23 mouse cellular contexts compared by ENCODE assay signal in the genomic region with DNA sequence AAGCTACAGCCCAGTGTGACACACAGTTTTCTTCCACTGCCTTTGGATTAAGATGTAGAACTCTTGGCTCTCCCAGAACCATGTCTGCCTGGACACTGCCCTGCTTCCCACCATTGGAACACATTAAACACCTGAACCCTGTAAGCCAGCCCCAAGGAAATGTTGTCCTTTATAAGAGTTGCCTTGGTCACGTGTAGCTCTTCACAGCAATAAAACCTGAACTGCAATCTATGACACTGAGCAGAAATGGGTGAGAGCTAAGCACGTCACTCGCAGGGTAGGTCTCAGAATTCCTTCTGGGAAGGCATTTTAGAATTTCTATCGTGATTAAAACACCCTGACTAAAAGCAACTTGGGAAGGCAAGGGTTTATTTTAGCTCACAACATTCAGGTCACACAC.
"Had no signal": no experiment of that assay in that cellular context is flagged by ENCODE, and none has a peak within 500 bp of the region (broad histone marks: within the 10 kb centered on the region; RNA-seq: fewer than 3 reads in every experiment).

No protein-coding gene starts in this region.

- H3K27me3 ChIP-seq: limb, embryonic 12.5 days; limb, embryonic 13.5 days; limb, embryonic 15.5 days; liver, embryonic 12.5 days; liver, embryonic 13.5 days; liver, embryonic 15.5 days; lung, embryonic 15.5 days; midbrain, embryonic 12.5 days; midbrain, embryonic 13.5 days; midbrain, embryonic 15.5 days; neural tube, embryonic 12.5 days had no signal

- H3K4me2 ChIP-seq: limb, embryonic 12.5 days; limb, embryonic 13.5 days; limb, embryonic 15.5 days; liver, embryonic 11.5 days; liver, embryonic 12.5 days; liver, embryonic 13.5 days; liver, embryonic 15.5 days; lung, embryonic 14.5 days; lung, embryonic 15.5 days; midbrain, embryonic 11.5 days; midbrain, embryonic 12.5 days; midbrain, embryonic 13.5 days; midbrain, embryonic 15.5 days; neural tube, embryonic 12.5 days had no signal

- H3K36me3 ChIP-seq: limb, embryonic 10.5 days; limb, embryonic 12.5 days; limb, embryonic 13.5 days; limb, embryonic 15.5 days; liver, embryonic 12.5 days; liver, embryonic 13.5 days; liver, embryonic 15.5 days; lung, embryonic 15.5 days; midbrain, embryonic 10.5 days; midbrain, embryonic 12.5 days; midbrain, embryonic 13.5 days; midbrain, embryonic 15.5 days; neural tube, embryonic 12.5 days had no signal

- H3K4me1 ChIP-seq: liver, embryonic 12.5 days; liver, embryonic 13.5 days; liver, embryonic 15.5 days; megakaryocyte, embryonic 14.5 days; midbrain, embryonic 10.5 days had no signal

- H3K27ac ChIP-seq: limb, embryonic 10.5 days; limb, embryonic 12.5 days; limb, embryonic 13.5 days; limb, embryonic 15.5 days; liver, embryonic 12.5 days; liver, embryonic 13.5 days; liver, embryonic 14.5 days; liver, embryonic 15.5 days; lung, embryonic 15.5 days; macrophage; midbrain, embryonic 10.5 days; midbrain, embryonic 12.5 days; midbrain, embryonic 13.5 days; midbrain, embryonic 15.5 days; neural tube, embryonic 12.5 days had no signal

- ATAC-seq: liver, embryonic 12.5 days; liver, postnatal 0 days; lung, postnatal 0 days; midbrain, embryonic 13.5 days; midbrain, embryonic 15.5 days; midbrain, embryonic 16.5 days had no signal

- H3K4me3 ChIP-seq: limb, embryonic 10.5 days; limb, embryonic 12.5 days; limb, embryonic 13.5 days; limb, embryonic 15.5 days; liver, embryonic 12.5 days; liver, embryonic 13.5 days; liver, embryonic 15.5 days; lung, embryonic 15.5 days; megakaryocyte, embryonic 14.5 days; midbrain, embryonic 10.5 days; midbrain, embryonic 12.5 days; midbrain, embryonic 13.5 days; midbrain, embryonic 15.5 days; myocyte; neural tube, embryonic 12.5 days had no signal

- H3K9me3 ChIP-seq: limb, embryonic 10.5 days; liver, embryonic 12.5 days; liver, embryonic 13.5 days; liver, embryonic 15.5 days; lung, embryonic 15.5 days; midbrain, embryonic 15.5 days had no signal

- H3K9ac ChIP-seq: limb, embryonic 12.5 days; limb, embryonic 13.5 days; limb, embryonic 15.5 days; liver, embryonic 12.5 days; liver, embryonic 13.5 days; liver, embryonic 14.5 days; liver, embryonic 15.5 days; liver, postnatal 0 days; lung, embryonic 14.5 days; lung, embryonic 15.5 days; midbrain, embryonic 12.5 days; midbrain, embryonic 13.5 days; midbrain, embryonic 15.5 days; neural tube, embryonic 12.5 days had no signal
